Mouse (Mus musculus) forebrain, embryonic 16.5 days (tissue): ENCODE measurements around the gene Tns3. TPM values are rescaled to one million over a fixed set of nuclear protein-coding genes. Genes with fewer than 3 reads are reported as not detected.

ENCODE experiments used
- ATAC-seq: fragments of 200-750 bp; cut with Nextera tagmentation; 2 replicates; pipeline ENCODE4 v1.8.0; 2017; ENCODE audit warnings: mild to moderate bottlenecking, moderate library complexity
- H3K27ac ChIP-seq: fragments of 300-500 bp; sonication (generic); 2 replicates; pipeline ENCODE4 v1.5.1; 2014; ENCODE audit warnings: low read length, control low read depth
- H3K27me3 ChIP-seq: fragments of 300-500 bp; sonication (generic); replicated peaks from 2 replicates; pipeline ENCODE4 v1.6.1; 2014; ENCODE audit warnings: low read length; ENCODE audit not compliant: control insufficient read depth, insufficient read depth
- H3K36me3 ChIP-seq: fragments of 300-500 bp; sonication (generic); 2 replicates; pipeline ENCODE4 v1.6.1; 2014; ENCODE audit not compliant: control insufficient read depth, insufficient read depth
- H3K4me1 ChIP-seq: fragments of 300-500 bp; sonication (generic); replicated peaks from 2 replicates; pipeline ENCODE4 v1.6.1; 2014; ENCODE audit warnings: low read length; ENCODE audit not compliant: control insufficient read depth, insufficient read depth
- H3K4me2 ChIP-seq: fragments of 300-500 bp; sonication (generic); 2 replicates; pipeline ENCODE4 v1.6.1; 2014; ENCODE audit warnings: mild to moderate bottlenecking, low read length, control low read depth
- H3K4me3 ChIP-seq: fragments of 300-500 bp; sonication (generic); replicated peaks from 2 replicates; pipeline ENCODE4 v1.5.1; 2014; ENCODE audit warnings: mild to moderate bottlenecking, low read length, control low read depth
- H3K9ac ChIP-seq: fragments of 300-500 bp; sonication (generic); replicated peaks from 2 replicates; pipeline ENCODE4 v1.6.1; 2014; ENCODE audit warnings: low read depth, low read length, control low read depth
- H3K9me3 ChIP-seq: fragments of 300-500 bp; sonication (generic); 2 replicates; pipeline ENCODE4 v1.6.1; 2016; ENCODE audit warnings: low read length; ENCODE audit not compliant: control insufficient read depth
- WGBS: fragments of 180-500 bp; shearing (Covaris S2); extraction: QIAGEN DNeasy Blood & Tissue Kit; methylation state at CpG from one replicate; pipeline ENCODE4 v1.1.7; 2014; 5-methylcytosine and 5-hydroxymethylcytosine counted together
- polyA plus RNA-seq: library from polyadenylated mRNA; unstranded; fragments of >200 nt; fragmentation: Nextera tagmentation; extraction: Ambion mirVana; gene quantifications from 2 replicates; pipeline ENCODE4 v1.2.1, GENCODE M21; 2015

Gene Tns3
- polyA plus RNA-seq, 1 experiment from 2014 or later = 8.8 TPM

- 90% methylated on average over 8 of the region's 8 CpGs for WGBS
Observed at GRCm38 (mm10) chr11:8495036-8495435, 169.3 kb downstream of the Tns3 start.

GRCm38 (mm10) chr11:8493931-8494490 lies 170.3 kb downstream of the Tns3 start:
- Histone ChIP-seq H3K4me3 (no peak overlapping the region), H3K27ac (no peak overlapping the region), H3K4me2 (no peak overlapping the region), H3K9ac (no peak overlapping the region), H3K9me3 (no peaks in the 10 kb centered on the region), H3K4me1 (peaks cover 13% of the 10 kb centered on the region), H3K27me3 (no peaks in the 10 kb centered on the region), H3K36me3 (no peaks in the 10 kb centered on the region)
- peak; percentile 36 for ATAC-seq
- 57% methylated on average over 8 of the region's 8 CpGs for WGBS

More at GRCm38 (mm10) chr11:8495036-8495435, 169.3 kb downstream of the Tns3 start:
- Histone ChIP-seq H3K4me3 (no peak overlapping the region), H3K9ac (no peak overlapping the region), H3K36me3 (no peaks in the 10 kb centered on the region), H3K27me3 (no peaks in the 10 kb centered on the region), H3K27ac (no peak overlapping the region), H3K9me3 (no peaks in the 10 kb centered on the region), H3K4me2 (no peak overlapping the region), H3K4me1 (peaks cover 13% of the 10 kb centered on the region)
- no peak for ATAC-seq

- peaks cover 17% of the 10 kb centered on the region for H3K4me1 ChIP-seq
- H3K36me3 ChIP-seq = no peaks in the 10 kb centered on the region
- H3K9me3 ChIP-seq = no peaks in the 10 kb centered on the region
- no peaks in the 10 kb centered on the region for H3K27me3 ChIP-seq
- ATAC-seq = no peak
- no peak overlapping the region for H3K9ac ChIP-seq
- WGBS = 85% methylated on average over 10 of the region's 10 CpGs
- no peak overlapping the region for H3K4me3 ChIP-seq
- H3K4me2 ChIP-seq = no peak overlapping the region
- no peak overlapping the region for H3K27ac ChIP-seq
Observed at GRCm38 (mm10) chr11:8492332-8492731, 172.0 kb downstream of the Tns3 start.

GRCm38 (mm10) chr11:8488248-8488647 lies 176.1 kb downstream of the Tns3 start:
- no peaks in the 10 kb centered on the region for H3K36me3 ChIP-seq
- no peak overlapping the region; the same call in 1 of the 2 replicates for H3K9ac ChIP-seq
- H3K4me1 ChIP-seq = peaks cover 4% of the 10 kb centered on the region; the same call in 1 of the 2 replicates
- no peak overlapping the region for H3K4me3 ChIP-seq
- WGBS = 72% methylated on average over 6 of the region's 6 CpGs
- H3K27me3 ChIP-seq = no peaks in the 10 kb centered on the region
- H3K9me3 ChIP-seq = no peaks in the 10 kb centered on the region
- no peak overlapping the region for H3K27ac ChIP-seq
- H3K4me2 ChIP-seq = no peak overlapping the region
- ATAC-seq = peak; percentile 49

GRCm38 (mm10) chr11:8486552-8486951 lies 177.8 kb downstream of the Tns3 start:
- H3K4me1 ChIP-seq = peaks cover 4% of the 10 kb centered on the region
- no peak for ATAC-seq
- H3K27me3 ChIP-seq = no peaks in the 10 kb centered on the region
- H3K9me3 ChIP-seq = no peaks in the 10 kb centered on the region
- no peaks in the 10 kb centered on the region for H3K36me3 ChIP-seq
- no peak overlapping the region for H3K9ac ChIP-seq
- H3K27ac ChIP-seq = no peak overlapping the region
- no peak overlapping the region for H3K4me2 ChIP-seq
- WGBS = 83% methylated on average over 4 of the region's 4 CpGs
- no peak overlapping the region for H3K4me3 ChIP-seq

GRCm38 (mm10) chr11:8484538-8484937 lies 179.8 kb downstream of the Tns3 start:
- Histone ChIP-seq H3K4me1 (peaks cover 4% of the 10 kb centered on the region), H3K4me2 (no peak overlapping the region), H3K36me3 (no peaks in the 10 kb centered on the region), H3K4me3 (no peak overlapping the region), H3K27ac (no peak overlapping the region), H3K9me3 (no peaks in the 10 kb centered on the region), H3K27me3 (no peaks in the 10 kb centered on the region), H3K9ac (no peak overlapping the region)
- WGBS = 90% methylated on average over 4 of the region's 4 CpGs
- ATAC-seq = no peak

- no peak for ATAC-seq
- Histone ChIP-seq H3K4me3 (no peak overlapping the region), H3K4me1 (no peaks in the 10 kb centered on the region; the same call in 1 of the 2 replicates), H3K4me2 (no peak overlapping the region), H3K27ac (no peak overlapping the region), H3K9ac (no peak overlapping the region), H3K9me3 (no peaks in the 10 kb centered on the region), H3K27me3 (no peaks in the 10 kb centered on the region), H3K36me3 (no peaks in the 10 kb centered on the region)
- 48% methylated on average over 3 of the region's 3 CpGs for WGBS
Observed at GRCm38 (mm10) chr11:8482721-8483120, 181.6 kb downstream of the Tns3 start.

GRCm38 (mm10) chr11:8481962-8482361 lies 182.4 kb downstream of the Tns3 start:
- 59% methylated on average over 5 of the region's 5 CpGs for WGBS
- no peak overlapping the region for H3K27ac ChIP-seq
- H3K4me2 ChIP-seq = no peak overlapping the region
- no peak overlapping the region for H3K4me3 ChIP-seq
- no peaks in the 10 kb centered on the region; the same call in 1 of the 2 replicates for H3K4me1 ChIP-seq
- H3K9ac ChIP-seq = no peak overlapping the region
- H3K27me3 ChIP-seq = no peaks in the 10 kb centered on the region
- peak; percentile 29; the same call in 1 of the 2 replicates for ATAC-seq
- H3K9me3 ChIP-seq = no peaks in the 10 kb centered on the region
- H3K36me3 ChIP-seq = no peaks in the 10 kb centered on the region

GRCm38 (mm10) chr11:8481529-8481928 lies 182.8 kb downstream of the Tns3 start:
- no peak for ATAC-seq
- no peaks in the 10 kb centered on the region; the same call in 1 of the 2 replicates for H3K4me1 ChIP-seq
- no peaks in the 10 kb centered on the region for H3K9me3 ChIP-seq
- no peaks in the 10 kb centered on the region for H3K36me3 ChIP-seq
- H3K4me3 ChIP-seq = no peak overlapping the region
- H3K27ac ChIP-seq = no peak overlapping the region
- H3K4me2 ChIP-seq = no peak overlapping the region
- H3K9ac ChIP-seq = no peak overlapping the region
- WGBS = 86% methylated on average over 6 of the region's 6 CpGs
- no peaks in the 10 kb centered on the region for H3K27me3 ChIP-seq

GRCm38 (mm10) chr11:8479858-8480257 lies 184.5 kb downstream of the Tns3 start:
- H3K9me3 ChIP-seq = no peaks in the 10 kb centered on the region
- H3K4me3 ChIP-seq = no peak overlapping the region
- no peaks in the 10 kb centered on the region; the same call in 1 of the 2 replicates for H3K4me1 ChIP-seq
- H3K9ac ChIP-seq = no peak overlapping the region
- no peaks in the 10 kb centered on the region for H3K27me3 ChIP-seq
- no peak overlapping the region for H3K27ac ChIP-seq
- no peak for ATAC-seq
- H3K4me2 ChIP-seq = no peak overlapping the region
- WGBS = 91% methylated on average over 2 of the region's 2 CpGs
- no peaks in the 10 kb centered on the region for H3K36me3 ChIP-seq
